Mouse (Mus musculus) forebrain, embryonic 15.5 days (tissue): Measurements from ENCODE around the gene Sqstm1. TPM values are rescaled to one million over a fixed set of nuclear protein-coding genes. Genes with fewer than 3 reads are reported as not detected.
A peak's percentile ranks its signal among the peaks of the same experiment; 100 is the strongest.

ENCODE experiments used
- ATAC-seq: fragments of 200-750 bp; cut with Nextera tagmentation; replicated peaks from 2 replicates; pipeline ENCODE4 v1.8.0; 2017; ENCODE audit warnings: mild to moderate bottlenecking, moderate TSS enrichment, moderate library complexity
- H3K27ac ChIP-seq: fragments of 300-500 bp; sonication (generic); replicated peaks from 2 replicates; pipeline ENCODE4 v1.5.1; 2015; ENCODE audit warnings: mild to moderate bottlenecking, inconsistent platforms
- H3K27me3 ChIP-seq: fragments of 300-500 bp; sonication (generic); 2 replicates; pipeline ENCODE4 v1.6.1; 2015; ENCODE audit warnings: inconsistent platforms
- H3K36me3 ChIP-seq: fragments of 300-500 bp; sonication (generic); 2 replicates; pipeline ENCODE4 v1.6.1; 2015; ENCODE audit warnings: mild to moderate bottlenecking, inconsistent platforms
- H3K4me1 ChIP-seq: fragments of 300-500 bp; sonication (generic); 2 replicates; pipeline ENCODE4 v1.6.1; 2015; ENCODE audit warnings: inconsistent platforms
- H3K4me2 ChIP-seq: fragments of 300-500 bp; sonication (generic); replicated peaks from 2 replicates; pipeline ENCODE4 v1.6.1; 2015; ENCODE audit warnings: mild to moderate bottlenecking, inconsistent platforms
- H3K4me3 ChIP-seq: fragments of 300-500 bp; sonication (generic); 2 replicates; pipeline ENCODE4 v1.5.1; 2015; ENCODE audit warnings: mild to moderate bottlenecking, inconsistent platforms
- H3K9ac ChIP-seq: fragments of 300-500 bp; sonication (generic); replicated peaks from 2 replicates; pipeline ENCODE4 v1.6.1; 2015; ENCODE audit warnings: mild to moderate bottlenecking, inconsistent platforms
- H3K9me3 ChIP-seq: fragments of 300-500 bp; sonication (generic); 2 replicates; pipeline ENCODE4 v1.6.1; 2016; ENCODE audit warnings: inconsistent platforms
- WGBS: fragments of 180-500 bp; shearing (Covaris S2); methylation state at CpG from one replicate; pipeline ENCODE4 v1.1.7; 2015; ENCODE audit warnings: mixed read lengths; 5-methylcytosine and 5-hydroxymethylcytosine counted together
- polyA plus RNA-seq: library from polyadenylated mRNA; unstranded; fragments of >200 nt; fragmentation: Nextera tagmentation; extraction: Ambion mirVana; gene quantifications from 2 replicates; pipeline ENCODE4 v1.2.1, GENCODE M21; 2015

Sqstm1 gene
- polyA plus RNA-seq, 1 experiment from 2014 or later, result 303 TPM

- H3K4me3 ChIP-seq, result no peak overlapping the region
- H3K27ac ChIP-seq, result no peak overlapping the region
- no peaks in the 10 kb centered on the region for H3K36me3 ChIP-seq
- no peak overlapping the region for H3K9ac ChIP-seq
- H3K27me3 ChIP-seq, result no peaks in the 10 kb centered on the region
- WGBS, result 93% methylated on average over 6 of the region's 6 CpGs
- no peak overlapping the region for H3K4me2 ChIP-seq
- no peaks in the 10 kb centered on the region for H3K9me3 ChIP-seq
- ATAC-seq, result no peak
- peaks cover 18% of the 10 kb centered on the region for H3K4me1 ChIP-seq
These were observed 4.0 kb upstream of the Sqstm1 start for GRCm38 (mm10) chr11:50214631-50215030.

DNA sequence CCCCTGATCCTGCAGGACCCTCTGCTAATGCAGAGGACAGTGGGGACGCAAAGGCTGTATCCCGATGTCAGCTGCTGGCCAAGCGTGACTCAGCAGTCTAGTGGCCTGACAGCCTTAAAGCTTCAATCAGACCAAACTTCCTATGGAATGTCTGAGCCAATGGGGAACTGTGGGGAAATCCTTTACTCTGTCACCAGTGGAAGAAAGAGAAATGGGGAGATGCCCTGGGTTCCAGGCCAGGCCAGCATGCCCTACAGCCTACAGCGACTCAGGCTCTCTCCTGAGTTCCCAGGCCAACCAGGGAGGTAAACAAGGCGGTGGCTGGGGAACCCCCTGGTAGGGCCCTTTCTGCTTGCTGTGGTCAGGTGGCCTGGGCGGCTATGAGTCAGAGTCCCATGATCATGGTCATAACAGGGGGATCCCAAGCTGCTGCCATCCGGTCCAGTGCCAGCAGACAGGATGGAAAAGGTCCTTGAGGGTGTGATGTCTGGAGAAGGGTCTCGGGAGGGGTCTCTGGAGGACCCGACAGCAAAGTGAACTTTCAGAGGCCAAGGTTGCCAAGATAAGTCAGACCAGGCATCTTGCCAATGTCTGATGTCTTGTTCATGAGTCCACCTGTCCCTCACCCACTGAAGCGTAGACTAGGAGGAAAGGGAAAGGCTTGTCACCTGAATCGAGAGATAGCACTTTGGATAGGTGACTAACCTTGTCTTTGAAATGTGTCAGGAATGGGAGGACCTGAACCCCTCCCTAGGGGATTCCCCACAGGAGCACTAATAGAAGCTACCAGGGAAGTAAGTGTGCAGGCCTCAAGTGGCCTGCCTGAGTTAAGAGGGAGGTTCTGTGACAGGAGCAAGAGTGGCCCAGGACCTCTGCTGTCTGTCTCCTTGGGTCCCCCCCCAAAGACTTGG is 2.5 kb upstream of the Sqstm1 start:
- Histone ChIP-seq H3K4me3 (no peak overlapping the region), H3K9me3 (no peaks in the 10 kb centered on the region), H3K36me3 (no peaks in the 10 kb centered on the region), H3K27me3 (no peaks in the 10 kb centered on the region), H3K4me1 (peaks cover 28% of the 10 kb centered on the region), H3K4me2 (no peak overlapping the region), H3K27ac (no peak overlapping the region), H3K9ac (no peak overlapping the region)
- WGBS, result 66% methylated on average over 11 of the region's 11 CpGs
- ATAC-seq, result no peak

GRCm38 (mm10) chr11:50212060-50212739 is 1.6 kb upstream of the Sqstm1 start:
- Histone ChIP-seq H3K4me2 (no peak overlapping the region), H3K9me3 (no peaks in the 10 kb centered on the region), H3K4me3 (no peak overlapping the region), H3K4me1 (peaks cover 31% of the 10 kb centered on the region), H3K27ac (no peak overlapping the region), H3K36me3 (peaks cover 5% of the 10 kb centered on the region), H3K27me3 (no peaks in the 10 kb centered on the region), H3K9ac (no peak overlapping the region)
- 74% methylated on average over 3 of the region's 3 CpGs for WGBS
- ATAC-seq, result no peak

DNA sequence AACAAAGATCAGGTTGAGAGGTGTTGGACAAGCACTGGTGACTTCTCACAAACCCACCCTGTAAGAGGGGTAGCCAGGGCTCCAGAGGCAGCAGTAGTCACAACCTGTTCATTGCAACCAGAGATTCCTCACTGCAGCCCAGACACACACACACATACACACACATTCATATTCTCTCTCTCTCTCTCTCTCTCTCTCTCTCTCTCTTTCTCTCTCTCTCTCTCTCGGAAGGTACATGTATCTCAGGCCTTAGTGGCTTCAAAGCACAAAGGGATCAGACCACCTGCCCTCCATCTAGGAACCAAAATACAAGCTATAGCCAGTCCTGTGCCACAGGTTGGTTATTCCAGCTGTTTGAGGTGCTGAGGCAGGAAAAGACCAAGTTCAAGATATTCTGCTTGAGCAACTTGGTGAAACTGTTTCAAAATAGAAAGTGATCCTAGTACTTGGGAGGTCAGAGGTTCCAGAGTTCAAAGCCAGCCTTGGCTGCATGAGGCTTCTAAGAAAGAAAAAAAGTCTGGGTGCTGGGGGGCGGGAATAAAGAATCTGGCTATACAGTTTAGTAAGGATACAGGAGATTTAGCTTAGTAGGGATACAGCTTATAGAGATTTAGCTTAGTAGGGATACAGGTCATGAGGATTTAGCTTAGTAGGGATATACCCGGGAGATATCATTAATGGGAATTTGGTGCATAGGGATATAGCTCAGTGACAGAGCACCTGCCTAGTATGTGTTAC is 864 bp upstream of the Sqstm1 start:
- Histone ChIP-seq H3K27me3 (no peaks in the 10 kb centered on the region), H3K4me1 (peaks cover 31% of the 10 kb centered on the region), H3K4me2 (peak overlapping the region; percentile 56), H3K4me3 (peak overlapping the region; percentile 90; the same call in 1 of the 2 replicates), H3K9me3 (no peaks in the 10 kb centered on the region), H3K9ac (no peak overlapping the region), H3K36me3 (peaks cover 12% of the 10 kb centered on the region), H3K27ac (peak overlapping the region; percentile 95; the same call in 1 of the 2 replicates)
- no peak for ATAC-seq
- WGBS, result 85% methylated on average over 3 of the region's 3 CpGs

GRCm38 (mm10) chr11:50210101-50210504 is 524 bp downstream of the Sqstm1 start:
- Histone ChIP-seq H3K27ac (peak overlapping the region; percentile 95), H3K9ac (peak overlapping the region; percentile 93), H3K4me3 (peak overlapping the region; percentile 90), H3K9me3 (no peaks in the 10 kb centered on the region), H3K36me3 (peaks cover 26% of the 10 kb centered on the region), H3K4me2 (peak overlapping the region; percentile 56), H3K4me1 (peaks cover 25% of the 10 kb centered on the region), H3K27me3 (no peaks in the 10 kb centered on the region)
- under 1% methylated on average over 24 of the region's 24 CpGs for WGBS
- ATAC-seq, result peak; percentile 94

GRCm38 (mm10) chr11:50208039-50208438 is 2.6 kb downstream of the Sqstm1 start:
- 96% methylated on average over 5 of the region's 5 CpGs for WGBS
- no peak overlapping the region for H3K27ac ChIP-seq
- H3K9me3 ChIP-seq, result no peaks in the 10 kb centered on the region
- H3K36me3 ChIP-seq, result peaks cover 43% of the 10 kb centered on the region
- no peak overlapping the region for H3K9ac ChIP-seq
- H3K4me1 ChIP-seq, result peaks cover 22% of the 10 kb centered on the region
- no peak overlapping the region for H3K4me2 ChIP-seq
- no peaks in the 10 kb centered on the region for H3K27me3 ChIP-seq
- ATAC-seq, result no peak
- no peak overlapping the region for H3K4me3 ChIP-seq

- no peak for ATAC-seq
- H3K27me3 ChIP-seq, result no peaks in the 10 kb centered on the region
- H3K9ac ChIP-seq, result no peak overlapping the region
- H3K4me2 ChIP-seq, result no peak overlapping the region
- peaks cover 20% of the 10 kb centered on the region for H3K4me1 ChIP-seq
- H3K4me3 ChIP-seq, result no peak overlapping the region
- WGBS, result 96% methylated on average over 14 of the region's 14 CpGs
- H3K36me3 ChIP-seq, result peaks cover 50% of the 10 kb centered on the region
- no peak overlapping the region for H3K27ac ChIP-seq
- H3K9me3 ChIP-seq, result no peaks in the 10 kb centered on the region
These were observed 3.3 kb downstream of the Sqstm1 start for GRCm38 (mm10) chr11:50207344-50207743.

- WGBS, result 94% methylated on average over 2 of the region's 2 CpGs
- peaks cover 18% of the 10 kb centered on the region for H3K4me1 ChIP-seq
- H3K9ac ChIP-seq, result no peak overlapping the region
- H3K9me3 ChIP-seq, result no peaks in the 10 kb centered on the region
- ATAC-seq, result no peak
- no peak overlapping the region for H3K4me3 ChIP-seq
- no peak overlapping the region for H3K4me2 ChIP-seq
- no peak overlapping the region for H3K27ac ChIP-seq
- H3K27me3 ChIP-seq, result no peaks in the 10 kb centered on the region
- H3K36me3 ChIP-seq, result peaks cover 63% of the 10 kb centered on the region
These were observed 4.6 kb downstream of the Sqstm1 start for GRCm38 (mm10) chr11:50206037-50206436.

GRCm38 (mm10) chr11:50205434-50205833 is 5.2 kb downstream of the Sqstm1 start:
- no peak overlapping the region for H3K4me3 ChIP-seq
- H3K9me3 ChIP-seq, result no peaks in the 10 kb centered on the region
- no peaks in the 10 kb centered on the region for H3K27me3 ChIP-seq
- ATAC-seq, result no peak
- H3K4me1 ChIP-seq, result peaks cover 15% of the 10 kb centered on the region
- peaks cover 69% of the 10 kb centered on the region for H3K36me3 ChIP-seq
- no peak overlapping the region for H3K9ac ChIP-seq
- H3K4me2 ChIP-seq, result no peak overlapping the region
- H3K27ac ChIP-seq, result no peak overlapping the region
- WGBS, result 84% methylated on average over 3 of the region's 3 CpGs

GRCm38 (mm10) chr11:50203302-50203827 is 7.3 kb downstream of the Sqstm1 start:
- Histone ChIP-seq H3K27me3 (no peaks in the 10 kb centered on the region), H3K9me3 (no peaks in the 10 kb centered on the region), H3K4me3 (no peak overlapping the region), H3K4me2 (no peak overlapping the region), H3K4me1 (peaks cover 3% of the 10 kb centered on the region; the same call in 1 of the 2 replicates), H3K27ac (no peak overlapping the region), H3K9ac (no peak overlapping the region), H3K36me3 (peaks cover 87% of the 10 kb centered on the region)
- WGBS, result 94% methylated on average over 9 of the region's 9 CpGs
- ATAC-seq, result no peak

- no peaks in the 10 kb centered on the region for H3K4me1 ChIP-seq
- H3K4me3 ChIP-seq, result no peak overlapping the region
- peaks cover 90% of the 10 kb centered on the region for H3K36me3 ChIP-seq
- no peak for ATAC-seq
- 92% methylated on average over 3 of the region's 3 CpGs for WGBS
- H3K9ac ChIP-seq, result no peak overlapping the region
- no peak overlapping the region for H3K27ac ChIP-seq
- no peaks in the 10 kb centered on the region for H3K9me3 ChIP-seq
- no peaks in the 10 kb centered on the region for H3K27me3 ChIP-seq
- no peak overlapping the region for H3K4me2 ChIP-seq
These were observed 9.0 kb downstream of the Sqstm1 start for GRCm38 (mm10) chr11:50201590-50201989.
